19 mouse cellular contexts compared by ENCODE assay signal in genomic region chr17:86354896-86355295, GRCm38 (mm10).
DNase-seq lines count a peak whose midpoint lies in the region; ATAC-seq and TF ChIP-seq lines count a peak whose summit lies in the region.
"Had no signal": no experiment of that assay in that cellular context is flagged by ENCODE, and none has a peak within 500 bp of the region (broad histone marks: within the 10 kb centered on the region; RNA-seq: fewer than 3 reads in every experiment).

No protein-coding gene starts in this region.

- H3K4me3 ChIP-seq in heart, embryonic 14.5 days (ENCODE audit: control insufficient read depth in 1 of 2, insufficient read depth in 1 of 2, low read depth in 1 of 2, low read length in 2 of 2) = no peak overlapping the region
- no peak overlapping the region for H3K4me3 ChIP-seq in CH12.LX (replicated peaks in 1 of 3; ENCODE audit: low read depth in 2 of 3, low read length in 2 of 3, poor library complexity in 1 of 3)
- H3K4me3 ChIP-seq: embryonic facial prominence, embryonic 10.5 days; embryonic facial prominence, embryonic 12.5 days; forebrain, embryonic 13.5 days; forebrain, embryonic 15.5 days had no signal

- TF ChIP-seq EP300 in CH12.LX (IDR thresholded peaks at IDR 0.05; ENCODE audit: low read length) = no peak

- WGBS in heart, embryonic 14.5 days = 70% methylated on average over 3 of the region's 3 CpGs

- dilution Hi-C loops in CH12.LX (cut with MboI; ENCODE audit: extremely low pct_ligation_motif_present, extremely low pct_unique_long_range_greater_than_20kb, low sequenced_read_pairs) = no loop called here

- no peak for DNase-seq in heart, adult 9 months (ENCODE audit: low spot score in 2 of 2)
- DNase-seq in CH12.LX (ENCODE audit: extremely low read depth) (no peak), MEL-GATA-1-ER (ENCODE audit: extremely low read depth, low read depth) (peak; percentile 69)
- no peak for DNase-seq in T-cell, adult 2 months (ENCODE audit: low spot score)
- DNase-seq: adrenal gland, adult 8-10 months; adrenal gland, postnatal 14 days; adrenal gland, postnatal 36 days; cerebellum, adult 11-12 months; cerebellum, adult 2 months; cerebellum, adult 9-10 months; cerebellum, postnatal 10 days; cerebellum, postnatal 25 days; forebrain, postnatal 0 days had no signal

- peaks cover 13% of the 10 kb centered on the region for H3K79me2 ChIP-seq in CH12.LX (replicated peaks; ENCODE audit: control insufficient read depth, extremely low read depth, insufficient read depth, poor library complexity, severe bottlenecking)

- no peak for ATAC-seq in heart, embryonic 14.5 days (ENCODE audit: insufficient number of reproducible peaks, insufficient read depth, low FRiP score, low read depth)
- ATAC-seq in monocyte, adult 5-6 weeks (replicated peaks; ENCODE audit: insufficient number of reproducible peaks, low FRiP score, low TSS enrichment, poor library complexity, severe bottlenecking) = no peak
- ATAC-seq: forebrain, embryonic 13.5 days; forebrain, embryonic 15.5 days had no signal

- 0 out of 2 replicates have a peak overlapping the region, but pooled peaks have one; percentile 11 for H3K4me2 ChIP-seq in heart, embryonic 14.5 days (ENCODE audit: low read length)
- H3K4me2 ChIP-seq in CH12.LX (ENCODE audit: insufficient read depth, low read depth, poor library complexity, severe bottlenecking) = no peak overlapping the region
- H3K4me2 ChIP-seq: embryonic facial prominence, embryonic 12.5 days; forebrain, embryonic 13.5 days; forebrain, embryonic 15.5 days had no signal

- H3K36me3 ChIP-seq in heart, embryonic 14.5 days (ENCODE audit: control insufficient read depth, insufficient read depth, low read length) = no peaks in the 10 kb centered on the region
- peaks cover 0 to 17% of the 10 kb centered on the region in 2 experiments for H3K36me3 ChIP-seq in CH12.LX (replicated peaks in 1 of 2; ENCODE audit: control insufficient read depth in 1 of 2, insufficient read depth in 1 of 2, low read length in 1 of 2)
- H3K36me3 ChIP-seq: embryonic facial prominence, embryonic 10.5 days; embryonic facial prominence, embryonic 12.5 days; forebrain, embryonic 15.5 days had no signal

- no peaks in the 10 kb centered on the region for H3K27me3 ChIP-seq in heart, embryonic 14.5 days (ENCODE audit: control insufficient read depth, insufficient read depth, low read length)
- H3K27me3 ChIP-seq in CH12.LX (replicated peaks) = no peaks in the 10 kb centered on the region
- H3K27me3 ChIP-seq: embryonic facial prominence, embryonic 12.5 days; forebrain, embryonic 13.5 days; forebrain, embryonic 15.5 days had no signal

- H3K27ac ChIP-seq in heart, embryonic 14.5 days (replicated peaks in 1 of 2; ENCODE audit: control insufficient read depth in 1 of 2, insufficient read depth in 1 of 2, low read depth in 2 of 2, low read length in 2 of 2) = no peak overlapping the region
- peak overlapping the region; percentile 99; the same call in 1 of the 2 replicates for H3K27ac ChIP-seq in CH12.LX (ENCODE audit: insufficient read depth, low read depth)
- H3K27ac ChIP-seq: embryonic facial prominence, embryonic 10.5 days; embryonic facial prominence, embryonic 12.5 days; forebrain, embryonic 13.5 days had no signal

- no peaks in the 10 kb centered on the region for H3K9me3 ChIP-seq in heart, embryonic 14.5 days (ENCODE audit: control insufficient read depth, low read length)
- no peaks in the 10 kb centered on the region for H3K9me3 ChIP-seq in CH12.LX (replicated peaks; ENCODE audit: low read length)
- H3K9me3 ChIP-seq: embryonic facial prominence, embryonic 10.5 days; embryonic facial prominence, embryonic 12.5 days; forebrain, embryonic 13.5 days; forebrain, embryonic 15.5 days had no signal

- in situ Hi-C loops in CH12.LX (cut with MboI; ENCODE audit: low pct_ligation_motif_present, low pct_unique_long_range_greater_than_20kb, low sequenced_read_pairs) = no loop called here

- no peak overlapping the region for H3K9ac ChIP-seq in heart, embryonic 14.5 days (ENCODE audit: low read length)
- H3K9ac ChIP-seq in CH12.LX (ENCODE audit: insufficient read depth, low read depth) = no peak overlapping the region
- H3K9ac ChIP-seq: embryonic facial prominence, embryonic 12.5 days; forebrain, embryonic 13.5 days; forebrain, embryonic 15.5 days; forebrain, postnatal 0 days had no signal

- TF ChIP-seq CTCF in CH12.LX (conservative IDR thresholded peaks at IDR 0.05 in 1 of 2, IDR thresholded peaks at IDR 0.05 in 1 of 2; ENCODE audit: low read depth in 2 of 2, low read length in 2 of 2) = no peak

- no peak for TF ChIP-seq POLR2A in CH12.LX (IDR thresholded peaks at IDR 0.05; ENCODE audit: low read depth, low read length)

- TF ChIP-seq RAD21 in CH12.LX (IDR thresholded peaks at IDR 0.05; ENCODE audit: low read depth, low read length) = no peak

- peaks cover 39 to 63% of the 10 kb centered on the region in 2 experiments for H3K4me1 ChIP-seq in heart, embryonic 14.5 days (ENCODE audit: control insufficient read depth in 2 of 2, insufficient read depth in 2 of 2, low read length in 2 of 2)
- peaks cover 38 to 92% of the 10 kb centered on the region in 2 experiments for H3K4me1 ChIP-seq in CH12.LX (ENCODE audit: control insufficient read depth in 1 of 2, insufficient read depth in 2 of 2)

TF ChIP-seq in CH12.LX, 34 proteins besides CTCF, POLR2A, EP300 and RAD21:
- TF ChIP-seq MAX (IDR thresholded peaks at IDR 0.05; ENCODE audit: low read length) (no peak), MEF2A (IDR thresholded peaks at IDR 0.05; ENCODE audit: borderline replicate concordance, low read depth, low read length) (0 out of 2 replicates have a peak, but pooled peaks have one; percentile 29)
